Mouse (Mus musculus) brain, embryonic 14.5 days (tissue): ENCODE measurements around the gene Pde4b.

Experiments
- CTCF ChIP-seq: fragments of 200-500 bp; IDR thresholded peaks from 2 replicates; pipeline ENCODE4 v1.5.1; 2012; ENCODE audit warnings: inconsistent platforms, mild to moderate bottlenecking, moderate library complexity, borderline replicate concordance; ENCODE audit not compliant: insufficient read depth, insufficient read length; ENCODE audit errors: extremely low read depth
- POLR2A ChIP-seq: fragments of 200-500 bp; IDR thresholded peaks from 2 replicates; pipeline ENCODE4 v1.6.1; 2012; ENCODE audit warnings: mild to moderate bottlenecking, inconsistent platforms, borderline replicate concordance; ENCODE audit not compliant: poor library complexity, insufficient read depth, insufficient read length, severe bottlenecking; ENCODE audit errors: extremely low read depth

- TF ChIP-seq CTCF = no peak
- TF ChIP-seq POLR2A = no peak
Observed at GRCm38 (mm10) chr4:102287172-102287571, 199.8 kb downstream of the Pde4b start.
